Mouse (Mus musculus) liver, embryonic 12.5 days (tissue): ENCODE measurements around the gene Nim1k. TPM values are rescaled to one million over a fixed set of nuclear protein-coding genes. Genes with fewer than 3 reads are reported as not detected.

ENCODE experiments used
- ATAC-seq: fragments of 200-750 bp; cut with Nextera tagmentation; 2 replicates; pipeline ENCODE4 v1.8.0; 2017; ENCODE audit warnings: moderate number of reproducible peaks, mild to moderate bottlenecking, moderate library complexity
- H3K27ac ChIP-seq: fragments of 300-500 bp; sonication (generic); 2 replicates; pipeline ENCODE4 v1.5.1; 2016; ENCODE audit warnings: mild to moderate bottlenecking
- H3K27me3 ChIP-seq: fragments of 300-500 bp; sonication (generic); replicated peaks from 2 replicates; pipeline ENCODE4 v1.6.1; 2016; ENCODE audit warnings: mild to moderate bottlenecking, moderate library complexity
- H3K36me3 ChIP-seq: fragments of 300-500 bp; sonication (generic); 2 replicates; pipeline ENCODE4 v1.6.1; 2016; ENCODE audit warnings: mild to moderate bottlenecking, moderate library complexity
- H3K4me1 ChIP-seq: fragments of 300-500 bp; sonication (generic); 2 replicates; pipeline ENCODE4 v1.6.1; 2016
- H3K4me2 ChIP-seq: fragments of 300-500 bp; sonication (generic); 2 replicates; pipeline ENCODE4 v1.6.1; 2016; ENCODE audit warnings: mild to moderate bottlenecking, moderate library complexity
- H3K4me3 ChIP-seq: fragments of 300-500 bp; sonication (generic); 2 replicates; pipeline ENCODE4 v1.5.1; 2016; ENCODE audit warnings: mild to moderate bottlenecking, moderate library complexity
- H3K9ac ChIP-seq: fragments of 300-500 bp; sonication (generic); 2 replicates; pipeline ENCODE4 v1.6.1; 2016; ENCODE audit warnings: mild to moderate bottlenecking, moderate library complexity
- H3K9me3 ChIP-seq: fragments of 300-500 bp; sonication (generic); replicated peaks from 2 replicates; pipeline ENCODE4 v1.6.1; 2016; ENCODE audit warnings: mild to moderate bottlenecking, moderate library complexity
- WGBS: fragments of 180-500 bp; shearing (Covaris S2); methylation state at CpG from one replicate; pipeline ENCODE4 v1.1.7; 2016; ENCODE audit not compliant: insufficient replicate concordance; 5-methylcytosine and 5-hydroxymethylcytosine counted together
- polyA plus RNA-seq: library from polyadenylated mRNA; unstranded; fragments of >200 nt; fragmentation: Nextera tagmentation; extraction: Ambion mirVana; gene quantifications from 2 replicates; pipeline ENCODE4 v1.2.1, GENCODE M21; 2016

Nim1k gene
- polyA plus RNA-seq, 1 experiment from 2014 or later: 0.23 TPM

DNA sequence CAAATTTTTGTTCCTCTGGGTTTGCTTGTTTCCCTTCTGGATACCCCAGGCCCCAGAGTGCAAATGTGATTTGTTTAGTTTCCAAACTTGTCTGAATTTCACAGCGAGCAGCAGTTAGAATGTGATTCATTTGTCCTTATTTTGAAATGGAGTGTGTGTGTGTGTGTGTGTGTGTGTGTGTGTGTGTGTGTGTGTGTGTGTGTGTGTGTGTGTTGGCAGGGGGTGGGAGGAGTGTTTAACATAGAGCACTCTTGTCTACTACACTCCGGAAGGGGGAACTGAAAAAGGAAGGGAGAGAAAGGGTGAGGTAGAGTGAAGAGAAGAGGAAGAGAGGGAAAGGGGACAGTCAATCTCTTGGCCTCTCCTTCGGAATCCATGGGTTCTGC, 1.1 kb downstream of the Nim1k start:
- Histone ChIP-seq H3K9ac (no peak overlapping the region), H3K4me3 (no peak overlapping the region), H3K4me2 (peak overlapping the region; percentile 72; the same call in 1 of the 2 replicates), H3K4me1 (peaks cover 12% of the 10 kb centered on the region; the same call in 1 of the 2 replicates), H3K9me3 (no peaks in the 10 kb centered on the region), H3K27me3 (peaks cover 33% of the 10 kb centered on the region), H3K27ac (no peak overlapping the region), H3K36me3 (no peaks in the 10 kb centered on the region)
- 24% methylated on average over 3 of the region's 3 CpGs for WGBS
- ATAC-seq: no peak

- Histone ChIP-seq H3K27me3 (peaks cover 33% of the 10 kb centered on the region), H3K36me3 (no peaks in the 10 kb centered on the region), H3K9ac (no peak overlapping the region), H3K4me3 (no peak overlapping the region), H3K27ac (no peak overlapping the region), H3K9me3 (no peaks in the 10 kb centered on the region), H3K4me2 (no peak overlapping the region), H3K4me1 (peaks cover 12% of the 10 kb centered on the region; the same call in 1 of the 2 replicates)
- WGBS: 65% methylated on average over 9 of the region's 9 CpGs
- ATAC-seq: no peak
These were observed 1.6 kb downstream of the Nim1k start for GRCm38 (mm10) chr13:119753859-119754634.

- Histone ChIP-seq H3K9ac (no peak overlapping the region), H3K27ac (no peak overlapping the region), H3K4me3 (no peak overlapping the region), H3K36me3 (no peaks in the 10 kb centered on the region), H3K4me1 (no peaks in the 10 kb centered on the region), H3K4me2 (no peak overlapping the region), H3K9me3 (no peaks in the 10 kb centered on the region), H3K27me3 (no peaks in the 10 kb centered on the region)
- 68% methylated on average over 4 of the region's 4 CpGs for whole genome bisulfite sequencing
- ATAC-seq: no peak
These were observed 8.8 kb downstream of the Nim1k start for GRCm38 (mm10) chr13:119746930-119747329.

DNA sequence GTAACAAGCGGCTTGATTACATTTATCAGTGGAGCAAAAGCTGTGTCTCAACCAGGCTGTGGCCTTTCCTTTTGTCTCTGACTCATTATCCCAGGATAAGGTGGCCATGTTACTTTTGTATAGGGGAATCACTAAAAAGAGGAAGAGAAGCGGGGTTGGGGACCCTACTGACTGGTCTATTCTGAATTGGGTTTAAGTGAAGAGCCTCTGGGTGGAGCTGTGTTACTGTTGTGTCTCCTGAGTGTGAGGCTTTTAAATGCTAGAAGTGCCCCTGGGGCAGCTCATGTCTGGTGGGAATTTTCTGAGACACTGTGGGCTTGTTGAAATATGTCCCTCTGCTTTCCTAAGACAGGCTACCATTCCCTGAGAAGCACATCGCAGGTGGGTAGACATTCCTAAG, 12.2 kb downstream of the Nim1k start:
- Histone ChIP-seq H3K9ac (no peak overlapping the region), H3K36me3 (no peaks in the 10 kb centered on the region), H3K9me3 (no peaks in the 10 kb centered on the region), H3K4me2 (no peak overlapping the region), H3K4me3 (no peak overlapping the region), H3K27me3 (no peaks in the 10 kb centered on the region), H3K4me1 (0 out of 2 replicates have a peak, but pooled peaks cover 8% of the 10 kb centered on the region), H3K27ac (no peak overlapping the region)
- no peak for ATAC-seq
- 53% methylated on average over 3 of the region's 3 CpGs for WGBS

DNA sequence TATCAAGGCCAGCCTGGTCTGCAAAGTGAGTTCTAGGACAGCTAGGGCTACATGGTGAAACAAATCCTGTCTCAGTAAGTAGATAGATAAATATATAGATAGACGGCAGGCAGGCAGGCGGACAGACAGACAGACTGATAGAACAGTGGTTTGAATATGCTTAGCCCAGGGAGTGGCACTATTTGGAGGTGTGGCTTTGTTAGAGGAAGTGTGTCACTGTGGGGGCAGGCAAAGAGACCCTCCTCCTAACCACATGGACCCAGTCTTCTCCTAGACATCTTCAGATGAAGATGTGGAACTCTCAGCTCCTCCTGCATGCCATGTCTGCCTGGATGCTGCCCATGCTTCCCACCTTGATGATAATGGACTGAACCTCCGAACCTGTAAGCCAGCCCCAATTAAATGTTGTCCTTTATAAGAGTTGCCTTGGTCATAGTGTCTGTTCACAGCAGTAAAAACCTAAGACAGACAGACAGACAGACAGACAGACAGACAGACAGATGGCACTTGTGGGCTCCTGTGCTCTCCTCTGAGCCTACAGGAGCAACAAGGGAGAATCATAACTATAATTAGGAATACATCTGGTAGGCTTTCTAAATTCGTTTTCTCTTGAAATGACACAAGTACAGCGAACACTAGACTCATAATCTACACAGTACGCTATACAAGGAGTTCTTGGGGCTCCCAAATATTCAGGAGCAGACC, 12.8 kb downstream of the Nim1k start:
- WGBS: 53% methylated on average over 6 of the region's 6 CpGs
- 0 out of 2 replicates have a peak, but pooled peaks cover 8% of the 10 kb centered on the region for H3K4me1 ChIP-seq

GRCm38 (mm10) chr13:119741390-119742237, 14.1 kb downstream of the Nim1k start:
- WGBS: 20% methylated on average over 19 of the region's 19 CpGs
- Histone ChIP-seq H3K9me3 (no peaks in the 10 kb centered on the region), H3K36me3 (no peaks in the 10 kb centered on the region), H3K9ac (no peak overlapping the region), H3K4me2 (peak overlapping the region; percentile 44), H3K27me3 (no peaks in the 10 kb centered on the region), H3K27ac (no peak overlapping the region), H3K4me1 (0 out of 2 replicates have a peak, but pooled peaks cover 8% of the 10 kb centered on the region), H3K4me3 (peak overlapping the region; percentile 3; the same call in 1 of the 2 replicates)
- no peak for ATAC-seq

More for the DNA sequence above, 12.8 kb downstream of the Nim1k start:
- ATAC-seq: no peak
- no peak overlapping the region for H3K9ac ChIP-seq
- H3K27me3 ChIP-seq: no peaks in the 10 kb centered on the region
- no peak overlapping the region for H3K4me3 ChIP-seq
- no peaks in the 10 kb centered on the region for H3K36me3 ChIP-seq
- H3K9me3 ChIP-seq: no peaks in the 10 kb centered on the region
- H3K4me2 ChIP-seq: no peak overlapping the region
- no peak overlapping the region for H3K27ac ChIP-seq

DNA sequence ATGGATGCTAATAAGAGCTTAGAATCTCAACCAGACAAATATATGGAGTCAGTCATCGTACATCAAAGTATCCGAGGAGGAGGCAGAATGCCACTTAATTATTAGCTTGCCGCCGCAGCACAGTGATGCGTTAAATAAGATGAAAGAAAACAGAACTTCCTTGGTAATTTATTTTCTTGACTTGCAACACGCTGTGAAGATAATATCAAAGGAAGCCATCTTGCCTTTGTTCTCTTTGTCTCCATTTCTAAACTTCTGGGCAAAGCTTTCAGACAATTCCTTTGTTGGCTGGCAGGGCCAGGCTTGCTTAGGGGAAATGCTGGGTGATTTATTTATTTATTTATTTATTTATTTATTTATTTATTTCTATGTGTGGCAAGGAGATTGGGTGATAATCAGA, 24.2 kb downstream of the Nim1k start:
- WGBS: 66% methylated on average over 6 of the region's 6 CpGs
- H3K9ac ChIP-seq: no peak overlapping the region
- no peak for ATAC-seq
- H3K9me3 ChIP-seq: no peaks in the 10 kb centered on the region
- no peaks in the 10 kb centered on the region for H3K4me1 ChIP-seq
- no peaks in the 10 kb centered on the region for H3K27me3 ChIP-seq
- H3K4me3 ChIP-seq: no peak overlapping the region
- no peak overlapping the region for H3K4me2 ChIP-seq
- H3K36me3 ChIP-seq: no peaks in the 10 kb centered on the region
- no peak overlapping the region for H3K27ac ChIP-seq

- ATAC-seq: no peak
- H3K4me3 ChIP-seq: no peak overlapping the region
These were observed 26.3 kb downstream of the Nim1k start for GRCm38 (mm10) chr13:119729406-119729805.

GRCm38 (mm10) chr13:119727608-119728387, 27.9 kb downstream of the Nim1k start:
- Histone ChIP-seq H3K27me3 (no peaks in the 10 kb centered on the region), H3K9me3 (no peaks in the 10 kb centered on the region), H3K9ac (no peak overlapping the region), H3K36me3 (no peaks in the 10 kb centered on the region), H3K27ac (no peak overlapping the region), H3K4me1 (no peaks in the 10 kb centered on the region), H3K4me2 (no peak overlapping the region), H3K4me3 (no peak overlapping the region)
- WGBS: 69% methylated on average over 26 of the region's 26 CpGs
- no peak for ATAC-seq

More at GRCm38 (mm10) chr13:119729406-119729805, 26.3 kb downstream of the Nim1k start:
- Histone ChIP-seq H3K27ac (no peak overlapping the region), H3K4me2 (no peak overlapping the region), H3K9ac (no peak overlapping the region), H3K9me3 (no peaks in the 10 kb centered on the region), H3K27me3 (no peaks in the 10 kb centered on the region), H3K4me1 (no peaks in the 10 kb centered on the region), H3K36me3 (no peaks in the 10 kb centered on the region)
- WGBS: 76% methylated on average over 7 of the region's 7 CpGs

DNA sequence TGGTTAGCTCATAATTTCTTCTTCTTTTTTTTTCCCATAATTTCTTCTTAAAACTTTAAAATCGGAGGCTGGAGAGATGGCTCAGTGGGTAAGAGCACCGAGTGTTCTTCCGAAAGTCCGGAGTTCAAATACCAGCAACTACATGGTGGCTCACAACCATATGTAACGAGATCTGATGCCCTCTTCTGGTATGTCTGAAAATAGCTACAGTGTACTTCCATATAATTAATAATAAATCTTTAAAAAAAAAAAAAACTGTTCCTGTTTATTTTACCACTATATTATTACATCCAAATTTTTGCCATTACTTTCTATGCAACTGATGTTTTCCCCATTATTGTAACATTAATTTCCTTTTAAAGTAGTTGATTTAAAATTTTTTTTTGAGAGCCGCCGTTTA, 31.1 kb downstream of the Nim1k start:
- Histone ChIP-seq H3K27me3 (no peaks in the 10 kb centered on the region), H3K9ac (no peak overlapping the region), H3K9me3 (no peaks in the 10 kb centered on the region), H3K36me3 (no peaks in the 10 kb centered on the region), H3K4me2 (no peak overlapping the region), H3K4me1 (no peaks in the 10 kb centered on the region), H3K27ac (no peak overlapping the region), H3K4me3 (no peak overlapping the region)
- 69% methylated on average over 7 of the region's 7 CpGs for WGBS
- no peak for ATAC-seq

DNA sequence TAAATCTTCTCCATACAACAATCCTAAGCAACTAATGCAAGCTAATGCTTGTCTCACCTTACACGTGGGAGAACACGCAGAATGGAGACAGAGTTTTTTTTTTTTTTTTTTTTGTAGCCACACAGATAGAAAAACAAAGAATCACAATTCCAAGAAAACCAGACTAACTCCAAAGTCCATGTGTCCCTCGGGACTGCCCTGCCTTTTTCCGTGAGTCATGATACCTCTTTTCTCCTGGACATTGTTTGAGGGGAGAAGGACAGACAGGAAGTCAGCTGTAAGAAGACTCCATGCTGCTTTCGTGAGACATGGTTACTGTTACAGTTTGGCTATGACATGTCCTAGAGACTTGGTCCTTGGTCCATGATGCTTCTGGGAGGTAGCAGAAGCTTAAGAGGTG, 32.3 kb downstream of the Nim1k start:
- no peak for ATAC-seq
- Histone ChIP-seq H3K9me3 (no peaks in the 10 kb centered on the region), H3K27ac (no peak overlapping the region), H3K4me1 (no peaks in the 10 kb centered on the region), H3K36me3 (no peaks in the 10 kb centered on the region), H3K4me3 (no peak overlapping the region), H3K27me3 (no peaks in the 10 kb centered on the region), H3K4me2 (no peak overlapping the region), H3K9ac (no peak overlapping the region)
- WGBS: 65% methylated on average over 5 of the region's 5 CpGs
